Mouse (Mus musculus): ENCODE results near the gene Nfe2l2.

DNA sequence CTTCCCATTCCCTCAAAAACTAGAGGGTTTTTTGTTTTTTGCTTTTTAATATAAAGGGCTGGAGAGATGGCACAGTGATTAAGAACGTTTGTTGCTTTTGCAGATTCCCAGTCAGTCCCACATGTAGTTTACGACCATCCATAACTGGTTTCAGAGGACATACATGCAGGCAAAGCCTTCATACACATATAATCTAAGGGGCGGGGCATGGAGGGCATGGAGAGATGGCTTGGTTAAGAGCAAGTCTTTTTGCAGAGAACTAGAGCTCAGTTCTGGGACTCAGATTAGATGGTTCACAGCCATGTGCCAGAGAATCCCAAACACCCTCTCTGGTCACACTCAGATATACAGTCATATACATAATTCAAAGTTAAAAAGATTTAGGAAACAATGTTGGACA, 31.9 kb downstream of the Nfe2l2 start:
- TF ChIP-seq E2F4 (IDR thresholded peaks at IDR 0.05; ENCODE audit: insufficient read depth), result no peak
- no peak for TF ChIP-seq POLR2A (IDR thresholded peaks at IDR 0.05; ENCODE audit: insufficient read length, low read depth)
- TF ChIP-seq MYOD1 (IDR thresholded peaks at IDR 0.05; ENCODE audit: control insufficient read depth in 1 of 3, insufficient read length in 2 of 3, low read depth in 2 of 3), result no peak
